Mouse (Mus musculus): ENCODE data around the gene Gadd45a.

DNA sequence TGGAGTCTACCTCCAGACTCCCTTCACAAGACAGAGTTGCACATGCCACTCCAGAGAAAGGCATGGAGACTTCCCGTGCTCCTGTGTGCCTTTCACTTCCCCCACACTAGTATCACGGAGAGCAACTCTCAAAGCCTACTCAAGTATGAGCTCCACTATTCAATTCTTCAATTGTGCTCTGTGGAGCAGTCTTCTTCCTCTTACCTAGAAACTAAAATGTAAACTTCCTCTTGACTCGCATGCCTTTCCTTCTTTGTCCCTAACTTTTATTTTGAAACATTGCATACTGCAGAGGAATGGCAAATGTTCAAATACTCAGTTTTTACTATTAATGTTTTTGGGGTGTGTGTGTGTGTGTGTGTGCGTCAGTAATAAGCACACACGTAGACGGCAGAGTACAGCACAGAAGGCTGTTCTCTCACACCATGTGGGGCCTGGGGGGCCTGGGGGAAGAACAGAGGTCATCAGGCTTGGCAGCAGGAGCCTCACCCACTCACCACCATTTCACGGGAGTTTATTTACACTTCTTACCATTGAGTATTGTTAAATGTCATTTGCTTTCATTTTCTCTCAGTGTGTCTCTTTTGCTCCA, 20.6 kb downstream of the Gadd45a start:
- TF ChIP-seq CTCF (conservative IDR thresholded peaks at IDR 0.05 in 1 of 2, IDR thresholded peaks at IDR 0.05 in 1 of 2; ENCODE audit: low read depth in 2 of 2, low read length in 2 of 2) (no peak), HCFC1 (IDR thresholded peaks at IDR 0.05; ENCODE audit: low read depth, low read length) (no peak), MAFK (IDR thresholded peaks at IDR 0.05; ENCODE audit: insufficient replicate concordance, low read length) (no peak), IRF4 (IDR thresholded peaks at IDR 0.05; ENCODE audit: low read depth, low read length) (no peak), USF1 (IDR thresholded peaks at IDR 0.05; ENCODE audit: low read depth, low read length) (no peak), GABPA (IDR thresholded peaks at IDR 0.05; ENCODE audit: insufficient replicate concordance, low read depth, low read length) (no peak), POLR2A (IDR thresholded peaks at IDR 0.05; ENCODE audit: low read depth, low read length) (no peak), MYC (IDR thresholded peaks at IDR 0.05; ENCODE audit: low read depth, low read length) (no peak), ZNF384 (IDR thresholded peaks at IDR 0.05; ENCODE audit: low read depth, low read length) (no peak), RCOR1 (conservative IDR thresholded peaks at IDR 0.05; ENCODE audit: low read depth, low read length) (no peak), JUN (IDR thresholded peaks at IDR 0.05; ENCODE audit: insufficient read depth, low read depth, low read length) (no peak), E2F4 (IDR thresholded peaks at IDR 0.05; ENCODE audit: insufficient replicate concordance, low read depth, low read length) (no peak)
